Mouse (Mus musculus) heart, adult 2 months (tissue): ENCODE results near the gene Hgf.

Experiments
- CTCF ChIP-seq: fragments of 200-600 bp; IDR thresholded peaks from 2 replicates; pipeline ENCODE4 v1.8.1; 2022; ENCODE audit warnings: antibody characterized with exemption, mild to moderate bottlenecking, moderate library complexity
- POLR2A ChIP-seq: fragments of 200-500 bp; IDR thresholded peaks from 2 replicates; pipeline ENCODE4 v1.6.1; 2011; ENCODE audit warnings: mild to moderate bottlenecking, low read depth, low read length, control low read depth; ENCODE audit not compliant: insufficient read depth

DNA sequence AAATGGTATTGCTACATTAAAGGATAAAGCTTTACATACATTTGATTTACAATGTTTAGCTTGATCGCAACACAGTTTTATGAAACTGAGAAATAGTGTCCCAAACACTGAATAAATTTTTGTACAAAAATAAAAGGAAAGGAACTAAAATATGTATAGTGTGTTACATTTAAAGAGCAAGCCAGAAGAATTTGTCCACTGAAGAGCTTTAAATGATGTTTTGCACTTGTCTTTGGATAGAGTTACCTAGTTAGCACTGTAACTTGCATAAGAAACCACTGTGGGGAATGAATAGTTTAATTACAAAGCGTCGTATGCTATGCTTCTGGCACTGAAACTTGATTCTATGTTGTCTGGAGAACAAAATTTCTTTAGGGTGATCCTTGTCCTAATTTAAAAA, 7.0 kb downstream of the Hgf start:
- TF ChIP-seq POLR2A = no peak
- TF ChIP-seq CTCF = no peak
